Mouse (Mus musculus) liver, adult 2 months (tissue): ENCODE measurements around the gene 8030411F24Rik. TPM values are rescaled to one million over a fixed set of nuclear protein-coding genes. Genes with fewer than 3 reads are reported as not detected.

Source experiments
- DNase-seq: peaks from one replicate; pipeline ENCODE4 v3.0.0-alpha.2; 2011; ENCODE audit warnings: low read depth, low spot score; ENCODE audit errors: extremely low read depth
- H3K27ac ChIP-seq: fragments of 200-500 bp; replicated peaks from 2 replicates; pipeline ENCODE4 v1.5.1; 2012; ENCODE audit warnings: low read depth, mild to moderate bottlenecking, control low read depth, inconsistent platforms, low read length; ENCODE audit not compliant: insufficient read depth
- H3K27me3 ChIP-seq: fragments of 200-500 bp; 2 replicates; pipeline ENCODE4 v1.6.1; 2012; ENCODE audit warnings: mild to moderate bottlenecking, moderate library complexity, low read length, inconsistent platforms; ENCODE audit not compliant: control insufficient read depth, insufficient read depth
- H3K36me3 ChIP-seq: fragments of 200-500 bp; 2 replicates; pipeline ENCODE4 v1.6.1; 2012; ENCODE audit warnings: low read length, inconsistent platforms; ENCODE audit not compliant: control insufficient read depth, insufficient read depth
- H3K4me1 ChIP-seq: fragments of 200-500 bp; 2 replicates; pipeline ENCODE4 v1.6.1; 2011; ENCODE audit warnings: low read length; ENCODE audit not compliant: control insufficient read depth, insufficient read depth
- H3K4me3 ChIP-seq: fragments of 200-500 bp; 2 replicates; pipeline ENCODE4 v1.5.1; 2011; ENCODE audit warnings: low read depth, mild to moderate bottlenecking, control low read depth, low read length, moderate library complexity; ENCODE audit not compliant: insufficient read depth
- H3K79me2 ChIP-seq: fragments of 200-500 bp; 2 replicates; pipeline ENCODE4 v1.6.1; 2012; ENCODE audit warnings: inconsistent platforms, mild to moderate bottlenecking, low read length, moderate library complexity; ENCODE audit not compliant: control insufficient read depth, insufficient read depth
- H3K9ac ChIP-seq: fragments of 200-500 bp; 2 replicates; pipeline ENCODE4 v1.6.1; 2012; ENCODE audit warnings: low read depth, mild to moderate bottlenecking, control low read depth, inconsistent platforms, low read length
- CTCF ChIP-seq: fragments of 200-500 bp; IDR thresholded peaks from 2 replicates; pipeline ENCODE4 v1.5.1; 2011; ENCODE audit warnings: low read depth, low read length, control low read depth
- POLR2A ChIP-seq: fragments of 200-500 bp; IDR thresholded peaks from 2 replicates; pipeline ENCODE4 v1.6.1; 2011; ENCODE audit warnings: low read length, control low read depth; ENCODE audit not compliant: insufficient read depth; ENCODE audit errors: extremely low read depth
- WGBS: fragments of 180-500 bp; shearing (Covaris S2); methylation state at CpG from one replicate; pipeline ENCODE4 v1.1.7; 2018; 5-methylcytosine and 5-hydroxymethylcytosine counted together
- polyA plus RNA-seq: library from polyadenylated mRNA; depleted of rRNA; stranded (reverse); fragments of >200 nt; gene quantifications from 2 replicates; pipeline ENCODE4 v1.2.3, GENCODE M21; 2012; rRNA removed
- total RNA-seq: library from RNA; depleted of rRNA; stranded (reverse); fragments of >200 nt; gene quantifications from 2 replicates; pipeline ENCODE4 v1.2.3, GENCODE M21; 2014; rRNA removed

Gene 8030411F24Rik
- not detected in 2 replicates for total RNA-seq
- polyA plus RNA-seq: not detected in 2 replicates

DNA sequence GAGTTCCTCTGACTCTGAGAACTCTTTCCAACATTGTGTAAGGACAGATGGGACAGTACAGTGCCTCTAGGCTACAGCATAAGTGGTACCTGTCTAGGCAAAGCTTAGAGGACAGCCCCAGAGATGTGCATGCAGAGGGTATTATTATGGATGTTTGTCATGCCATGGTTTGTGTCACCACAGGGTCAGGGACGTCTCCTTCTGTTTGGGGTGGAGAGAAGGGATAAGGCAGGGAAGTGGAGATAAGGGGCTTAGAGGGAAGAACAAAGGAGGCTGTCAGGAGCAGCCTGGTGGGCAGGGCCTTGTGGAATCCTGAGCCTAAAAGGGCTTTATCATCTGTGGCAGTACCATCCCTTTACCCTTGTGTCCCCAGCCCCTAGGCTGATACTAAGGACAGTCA lies at the start of gene 8030411F24Rik:
Gene 8030411F24Rik, plus strand, starts transcription at position 301 of the 400 bp plus-strand sequence.
- no peak for DNase-seq
- no peak within 1 kb of the TSS for H3K9ac ChIP-seq
- H3K36me3 ChIP-seq: no peaks in the 10 kb centered on the region
- H3K27ac ChIP-seq: no peak within 1 kb of the TSS
- no peak for TF ChIP-seq CTCF
- no peak for TF ChIP-seq POLR2A
- no peaks in the 10 kb centered on the region for H3K4me1 ChIP-seq
- no peak within 1 kb of the TSS for H3K4me3 ChIP-seq
- H3K79me2 ChIP-seq: no peaks in the 10 kb centered on the region
- no peaks in the 10 kb centered on the region for H3K27me3 ChIP-seq
- 7% methylated on average over 1 of the region's 1 CpGs for WGBS

DNA sequence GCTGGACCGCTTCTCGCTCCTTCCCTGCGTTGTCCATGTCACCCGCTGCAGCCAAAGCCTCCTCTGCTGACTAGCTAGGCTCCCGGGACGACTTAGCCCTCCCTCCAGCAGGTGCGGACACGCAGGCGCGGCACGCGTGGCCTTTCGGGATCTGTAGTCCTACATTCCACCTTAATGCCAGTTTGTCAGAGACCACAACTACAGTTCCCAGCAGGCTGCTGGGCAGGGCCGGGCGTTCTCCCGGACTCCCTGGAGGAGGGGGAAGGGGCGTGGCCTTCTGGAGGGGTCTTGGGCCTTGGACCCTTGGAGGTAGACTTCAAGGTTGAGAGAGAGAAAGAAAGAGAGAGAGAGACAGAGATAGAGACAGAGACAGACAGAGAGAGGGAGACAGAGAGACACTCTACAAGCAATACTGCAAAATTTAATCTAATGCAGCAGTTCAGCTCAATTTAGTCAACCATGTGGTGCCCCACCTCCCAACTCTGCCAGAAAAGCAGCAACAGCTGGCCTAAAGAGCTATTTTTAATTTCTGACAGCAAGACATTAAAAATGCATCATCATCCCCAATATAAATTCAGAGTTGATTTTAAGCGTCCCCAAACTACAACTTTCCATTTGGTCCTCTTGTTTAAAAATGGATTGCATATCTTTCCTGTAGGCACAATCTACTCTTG lies 49.3 kb upstream of the 8030411F24Rik start, which contains the start of gene Napb:
Gene Napb, minus strand, starts transcription at position 141 of the 674 bp plus-strand sequence.
- no peaks in the 10 kb centered on the region for H3K36me3 ChIP-seq
- peak within 1 kb of the TSS; percentile 92 for H3K4me3 ChIP-seq
- no peaks in the 10 kb centered on the region for H3K27me3 ChIP-seq
- TF ChIP-seq CTCF: no peak
- peak; percentile 90 for TF ChIP-seq POLR2A
- peaks cover 2% of the 10 kb centered on the region; the same call in 1 of the 2 replicates for H3K4me1 ChIP-seq
- DNase-seq: peak; percentile 91
- H3K9ac ChIP-seq: peak within 1 kb of the TSS; percentile 77
- 5% methylated on average over 18 of the region's 18 CpGs for WGBS
- 0 out of 2 replicates have a peak within 1 kb of the TSS, but pooled peaks have one; percentile 7 for H3K27ac ChIP-seq
- peaks cover 9% of the 10 kb centered on the region; the same call in 1 of the 2 replicates for H3K79me2 ChIP-seq

DNA sequence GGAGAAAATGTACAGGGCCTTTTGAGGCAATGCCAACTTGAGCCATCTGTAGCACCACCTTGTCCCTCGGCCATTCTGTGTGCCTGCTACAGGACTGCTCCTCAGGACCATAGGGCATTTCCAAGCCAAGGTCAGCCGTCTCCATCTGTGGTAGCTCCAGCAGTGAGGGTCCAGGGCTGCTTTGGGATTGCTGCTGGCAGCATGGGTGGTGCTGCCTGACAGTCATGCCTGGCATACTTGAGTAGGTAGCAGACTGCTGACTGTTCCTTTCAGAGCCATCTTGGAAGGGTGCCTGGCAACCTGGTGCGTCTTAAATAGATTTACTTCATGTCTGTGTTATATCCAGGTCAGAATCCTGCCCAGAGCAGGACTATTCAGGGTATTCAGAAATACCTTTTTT lies 38.8 kb upstream of the 8030411F24Rik start:
- 79% methylated on average over 3 of the region's 3 CpGs for WGBS
- Histone ChIP-seq H3K4me3 (no peak overlapping the region), H3K9ac (no peak overlapping the region), H3K36me3 (no peaks in the 10 kb centered on the region), H3K4me1 (no peaks in the 10 kb centered on the region), H3K79me2 (no peaks in the 10 kb centered on the region), H3K27ac (no peak overlapping the region), H3K27me3 (no peaks in the 10 kb centered on the region)
- DNase-seq: no peak
- TF ChIP-seq POLR2A (no peak), CTCF (no peak)

DNA sequence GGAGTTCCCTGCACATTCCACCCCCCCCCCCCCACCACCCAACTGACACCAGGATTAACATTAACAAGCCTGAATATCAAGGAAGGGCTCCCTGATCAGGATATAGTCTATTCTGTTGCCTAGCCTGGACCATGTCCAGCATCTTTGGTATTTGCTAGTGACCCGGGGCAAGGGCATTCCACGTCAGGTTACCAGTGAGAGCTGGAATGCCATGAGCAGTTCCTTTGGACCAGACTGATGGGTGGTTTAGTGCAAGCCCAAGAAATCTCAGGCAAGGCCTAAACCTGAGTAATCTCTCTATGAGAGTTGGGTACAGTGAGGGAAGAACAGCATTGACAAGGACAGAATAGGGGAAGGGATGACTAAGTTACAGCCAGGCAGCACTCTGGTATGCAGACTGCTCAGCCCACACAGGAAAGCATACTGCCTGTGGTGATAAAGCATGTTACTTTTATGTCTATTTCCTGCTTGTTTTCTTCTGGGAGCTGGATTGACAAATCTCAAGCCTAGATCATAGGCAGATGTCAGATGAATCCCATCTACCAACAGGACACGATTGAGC lies 37.9 kb upstream of the 8030411F24Rik start:
- 76% methylated on average over 3 of the region's 3 CpGs for WGBS
- H3K79me2 ChIP-seq: no peaks in the 10 kb centered on the region
- no peaks in the 10 kb centered on the region for H3K36me3 ChIP-seq
- TF ChIP-seq POLR2A: no peak
- TF ChIP-seq CTCF: no peak
- no peak overlapping the region for H3K27ac ChIP-seq
- no peaks in the 10 kb centered on the region for H3K4me1 ChIP-seq
- H3K4me3 ChIP-seq: no peak overlapping the region
- no peak overlapping the region for H3K9ac ChIP-seq
- H3K27me3 ChIP-seq: no peaks in the 10 kb centered on the region
- no peak for DNase-seq

- TF ChIP-seq CTCF (no peak), POLR2A (no peak)
- no peak for DNase-seq
- no peak within 1 kb of the TSS for H3K9ac ChIP-seq
- H3K27me3 ChIP-seq: no peaks in the 10 kb centered on the region
- 73% methylated on average over 1 of the region's 1 CpGs for WGBS
- no peaks in the 10 kb centered on the region for H3K79me2 ChIP-seq
- H3K27ac ChIP-seq: no peak within 1 kb of the TSS
- no peaks in the 10 kb centered on the region for H3K36me3 ChIP-seq
- H3K4me1 ChIP-seq: peaks cover 2% of the 10 kb centered on the region; the same call in 1 of the 2 replicates
- H3K4me3 ChIP-seq: no peak within 1 kb of the TSS
Measured at GRCm38 (mm10) chr2:148750058-148750457, 31.8 kb upstream of the 8030411F24Rik start, which contains the start of gene Cstl1. Cstl1 (plus strand) TSS chr2:148750358.
